Mouse (Mus musculus) embryo, embryonic 11 days (tissue): ENCODE measurements at regions not wholly inside any gene's neighbourhood (a gene's known extent, or its start where the extent isn't known, plus 50 kb on each side); places are given as distances from the start of the nearest gene placed in this dataset.

Experiments used
- DNase-seq: peaks from one replicate; pipeline ENCODE4 v3.0.0-alpha.2; 2015

- no peak for DNase-seq
Measured at GRCm38 (mm10) chr16:62981821-62982220, 127.7 kb downstream of the Pros1 start.

- peak; percentile 6 for DNase-seq
Measured at GRCm38 (mm10) chr16:62982558-62982957, 128.5 kb downstream of the Pros1 start.

- DNase-seq, result no peak
Measured at GRCm38 (mm10) chr16:62995555-62995954, 141.4 kb downstream of the Pros1 start.

- peak; percentile 28 for DNase-seq
Measured at GRCm38 (mm10) chr16:63011151-63011734, 157.1 kb downstream of the Pros1 start.

- DNase-seq, result peak; percentile 65
Measured at GRCm38 (mm10) chr16:63014453-63014852, 160.3 kb downstream of the Pros1 start.

- DNase-seq, result peak; percentile 62
Measured at GRCm38 (mm10) chr16:63016144-63016543, 162.0 kb downstream of the Pros1 start.

GRCm38 (mm10) chr16:63016658-63017057, 162.6 kb downstream of the Pros1 start:
- DNase-seq, result no peak

GRCm38 (mm10) chr16:63030399-63030798, 176.3 kb downstream of the Pros1 start:
- no peak for DNase-seq

GRCm38 (mm10) chr16:63031035-63031434, 176.9 kb downstream of the Pros1 start:
- DNase-seq, result no peak

GRCm38 (mm10) chr16:63031802-63032201, 177.7 kb downstream of the Pros1 start:
- peak; percentile 33 for DNase-seq

- DNase-seq, result no peak
Measured at GRCm38 (mm10) chr16:63049100-63049499, 195.0 kb downstream of the Pros1 start.

- no peak for DNase-seq
Measured at GRCm38 (mm10) chr16:63062883-63063282, 208.8 kb downstream of the Pros1 start.

- no peak for DNase-seq
Measured at GRCm38 (mm10) chr16:63069987-63070386, 215.9 kb downstream of the Pros1 start.

- peak; percentile 43 for DNase-seq
Measured at GRCm38 (mm10) chr16:63075814-63076213, 221.7 kb downstream of the Pros1 start.

- no peak for DNase-seq
Measured at GRCm38 (mm10) chr16:63081383-63081782, 227.3 kb downstream of the Pros1 start.

GRCm38 (mm10) chr16:63083256-63083655, 229.1 kb downstream of the Pros1 start:
- peak; percentile 34 for DNase-seq

- peak; percentile 21 for DNase-seq
Measured at GRCm38 (mm10) chr16:63084021-63084756, 230.1 kb downstream of the Pros1 start.

GRCm38 (mm10) chr16:63086086-63086796, 232.1 kb downstream of the Pros1 start:
- DNase-seq, result no peak

- peak; percentile 76 for DNase-seq
Measured at GRCm38 (mm10) chr16:63091471-63092300, 237.6 kb downstream of the Pros1 start.

GRCm38 (mm10) chr16:63094126-63094840, 240.2 kb downstream of the Pros1 start:
- no peak for DNase-seq

GRCm38 (mm10) chr16:63102362-63102761, 248.3 kb downstream of the Pros1 start:
- DNase-seq, result no peak

GRCm38 (mm10) chr16:63102930-63103329, 248.8 kb downstream of the Pros1 start:
- no peak for DNase-seq
